Mouse (Mus musculus): ENCODE results near the gene Gab3.
A peak's percentile ranks its signal among the peaks of the same experiment; 100 is the strongest.
"Not testable (repeated sequence)": the region's sequence is repeated elsewhere in the genome, so short reads cannot be mapped to it uniquely, and the experiment has no call there.

The Gab3 gene

DNA sequence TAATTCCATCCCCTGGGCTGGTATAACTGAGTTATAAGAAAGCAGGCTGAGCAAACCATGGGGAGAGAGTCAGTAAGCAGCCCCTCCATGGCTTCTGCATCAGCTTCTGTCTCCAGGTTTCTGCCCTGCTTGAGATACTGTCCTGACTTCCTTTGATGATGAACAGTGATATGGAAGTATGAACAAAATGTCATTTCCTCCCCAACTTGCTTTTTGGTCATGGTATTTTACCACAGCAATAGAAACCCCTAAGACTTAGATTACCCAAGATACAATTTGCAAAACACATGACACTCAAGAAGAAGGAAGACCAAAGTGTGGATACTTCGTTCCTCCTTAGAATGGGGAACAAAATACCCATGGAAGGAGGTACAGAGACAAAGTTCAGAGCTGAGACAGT lies 51.2 kb downstream of the Gab3 start:
- DNase-seq (ENCODE audit: low spot score) = not testable (repeated sequence)

DNA sequence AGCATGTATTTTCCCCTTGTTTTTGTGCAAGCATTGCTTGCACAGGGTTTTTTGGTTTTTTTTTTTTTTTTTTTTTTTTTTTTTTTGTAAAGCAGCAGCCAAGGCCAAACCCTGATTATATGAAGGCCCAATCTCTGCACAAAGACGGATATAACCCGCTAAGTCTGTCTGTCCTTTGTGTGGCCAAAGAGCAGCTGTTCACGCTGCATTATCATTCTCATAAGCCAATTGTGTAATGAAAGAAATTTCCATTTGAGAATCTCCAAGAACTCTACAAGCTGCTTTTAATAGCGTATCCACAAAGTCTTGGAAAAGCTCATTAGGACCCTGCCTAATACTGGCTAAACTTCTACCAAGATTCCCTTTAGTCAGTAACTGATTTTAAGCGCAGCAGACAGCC lies 101.5 kb downstream of the Gab3 start:
- no peak for DNase-seq (ENCODE audit: low spot score)

DNA sequence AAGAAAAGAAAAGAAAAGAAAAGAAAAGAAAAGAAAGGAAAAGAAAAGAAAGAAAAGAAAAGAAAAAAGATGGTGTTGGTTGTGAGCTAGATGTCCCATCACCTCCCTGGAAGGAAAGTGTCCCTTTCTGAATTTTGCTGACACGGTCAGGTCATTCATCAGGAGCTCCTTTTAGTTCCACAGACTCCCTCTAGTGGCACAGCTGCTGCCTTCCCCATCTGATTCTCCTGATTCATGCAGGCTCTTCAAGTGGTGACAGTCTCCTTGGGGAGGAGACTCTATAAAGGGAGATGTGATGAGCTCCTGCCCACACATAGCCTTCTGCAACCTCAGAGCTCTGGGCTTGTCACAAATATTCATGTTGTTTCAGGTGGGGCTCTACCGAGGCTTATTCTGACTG lies 122.4 kb downstream of the Gab3 start:
- DNase-seq (ENCODE audit: low spot score) = peak; percentile 37

DNA sequence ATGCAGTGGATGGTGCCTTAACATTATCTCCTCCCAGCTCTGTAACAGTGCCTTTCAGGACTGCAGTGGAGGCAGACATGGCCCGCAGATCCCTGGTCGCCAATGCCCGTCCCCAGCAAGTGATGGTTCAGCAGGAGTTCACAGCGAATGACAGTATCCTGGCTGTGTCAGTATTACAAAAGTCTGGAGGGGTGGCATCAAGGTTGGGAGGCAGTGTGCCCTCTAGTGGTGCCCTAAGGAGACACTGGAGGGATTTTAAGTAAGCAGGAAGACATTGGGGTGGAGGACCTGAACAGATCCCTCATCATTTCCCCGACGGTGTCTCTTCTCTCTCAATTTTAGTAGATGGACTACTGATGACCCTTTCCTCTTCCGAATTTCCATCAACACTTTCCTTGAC lies 126.1 kb downstream of the Gab3 start:
- DNase-seq (ENCODE audit: low spot score) = peak; percentile 7

Measured in retina, embryonic 14.5 days (tissue).